Mouse (Mus musculus): ENCODE measurements around the gene Dbh. TPM values are rescaled to one million over a fixed set of nuclear protein-coding genes. Genes with fewer than 3 reads are reported as not detected.

The Dbh gene
- polyA plus RNA-seq, 2 experiments from 2014 or later = not detected

GRCm38 (mm10) chr2:27223012-27223421 lies 58.0 kb downstream of the Dbh start:
- no peak for ATAC-seq

- ATAC-seq = no peak
These were observed 61.5 kb downstream of the Dbh start for GRCm38 (mm10) chr2:27226572-27226971.

GRCm38 (mm10) chr2:27228809-27229480 lies 63.9 kb downstream of the Dbh start:
- ATAC-seq = no peak

- no peak for ATAC-seq
These were observed 64.6 kb downstream of the Dbh start for GRCm38 (mm10) chr2:27229481-27230105.

GRCm38 (mm10) chr2:27232376-27232775 lies 67.3 kb downstream of the Dbh start:
- no peak for ATAC-seq

Other genes with a start within 250 kb of the Dbh start
- 10 to 100 TPM; 51.4 to 64.4 TPM for gene Surf2, start 248.9 kb upstream of the Dbh start, polyA plus RNA-seq (2017; shearing (Covaris generic))
- 100 to 1,000 TPM; 100 to 116 TPM for gene Surf1, start 248.7 kb upstream of the Dbh start, polyA plus RNA-seq (2017; shearing (Covaris generic))
- gene Surf4, start 231.3 kb upstream of the Dbh start, polyA plus RNA-seq (2017; shearing (Covaris generic)) = 100 to 1,000 TPM in 1 of 2 experiments, 10 to 100 TPM in 1; 83.0 to 121 TPM
- under 1 TPM in 1 of 2 experiments, not detected in 1; 0.42 TPM for gene Stkld1, start 231.2 kb upstream of the Dbh start, polyA plus RNA-seq (2017; shearing (Covaris generic))
- 10 to 100 TPM; 55.5 to 76.3 TPM for gene Rexo4, start 200.8 kb upstream of the Dbh start, polyA plus RNA-seq (2017; shearing (Covaris generic))
- not detected for gene Adamts13, start 191.8 kb upstream of the Dbh start, polyA plus RNA-seq (2017; shearing (Covaris generic))
- 10 to 100 TPM; 18.6 to 18.9 TPM for gene Cacfd1, start 155.3 kb upstream of the Dbh start, polyA plus RNA-seq (2017; shearing (Covaris generic))
- 1 to 10 TPM; 2.4 to 5.6 TPM for gene Slc2a6, start 137.2 kb upstream of the Dbh start, polyA plus RNA-seq (2017; shearing (Covaris generic))
- not detected for gene Mymk, start 93.1 kb upstream of the Dbh start, polyA plus RNA-seq (2017; shearing (Covaris generic))
- under 1 TPM in 1 of 2 experiments, not detected in 1; 0.31 TPM for gene Adamtsl2, start 85.9 kb upstream of the Dbh start, polyA plus RNA-seq (2017; shearing (Covaris generic))
- not detected for gene Fam163b, start 22.7 kb upstream of the Dbh start, polyA plus RNA-seq (2017; shearing (Covaris generic))
- gene Sardh, start 83.1 kb downstream of the Dbh start, polyA plus RNA-seq (2017; shearing (Covaris generic)) = 1 to 10 TPM; 4.9 to 9.7 TPM

Measured in CD4-positive, CD25-positive, alpha-beta regulatory T cell, adult 4 months (primary cell).